Mouse (Mus musculus) heart, adult 11 months (tissue): ENCODE measurements at regions not wholly inside any gene's neighbourhood (a gene's known extent, or its start where the extent isn't known, plus 50 kb on each side); places are given as distances from the start of the nearest gene placed in this dataset.

Experiments used
- DNase-seq: peaks from one replicate; pipeline ENCODE4 v3.0.0; 2022

DNA sequence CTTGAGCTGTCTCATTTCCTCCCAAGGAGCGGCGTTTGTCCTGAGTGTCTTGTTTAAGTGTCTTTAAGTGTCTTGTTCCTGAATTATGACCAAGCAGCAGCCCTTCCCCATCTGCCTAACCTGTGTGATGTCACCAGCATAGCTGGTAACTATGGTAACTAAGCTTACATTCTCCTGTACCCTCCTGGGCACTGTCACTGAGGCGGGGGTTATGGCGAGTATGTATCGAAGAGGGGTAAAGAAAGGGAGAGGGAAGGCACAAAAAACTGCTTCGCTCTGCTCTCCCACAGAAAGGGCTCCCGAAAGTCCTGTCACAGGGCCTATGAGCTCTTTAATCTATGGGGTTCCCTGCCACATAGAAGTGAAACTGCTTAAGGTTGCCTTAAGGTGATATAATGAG, 89.6 kb downstream of the Ppp4r2 start:
- DNase-seq = peak; percentile 61

DNA sequence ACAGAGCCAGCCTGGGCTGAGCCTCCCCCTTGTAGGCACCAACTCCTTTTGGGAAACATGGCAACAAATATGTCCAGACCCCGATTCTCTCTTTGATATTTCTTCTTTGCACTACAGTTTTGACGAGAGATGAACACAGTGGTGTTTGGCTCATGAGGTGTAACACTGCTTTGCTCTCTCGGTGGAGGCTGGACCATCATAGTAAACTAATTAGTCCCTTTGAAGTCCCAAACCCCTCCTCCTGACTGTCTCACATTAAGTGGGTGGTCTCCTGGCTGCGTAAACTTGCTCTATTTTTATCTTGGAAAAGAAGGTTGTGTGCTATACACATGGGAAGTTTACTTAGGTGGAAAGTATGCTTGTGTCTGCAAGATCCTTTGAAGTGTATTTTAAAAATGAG, 90.3 kb downstream of the Ppp4r2 start:
- peak; percentile 23 for DNase-seq

DNA sequence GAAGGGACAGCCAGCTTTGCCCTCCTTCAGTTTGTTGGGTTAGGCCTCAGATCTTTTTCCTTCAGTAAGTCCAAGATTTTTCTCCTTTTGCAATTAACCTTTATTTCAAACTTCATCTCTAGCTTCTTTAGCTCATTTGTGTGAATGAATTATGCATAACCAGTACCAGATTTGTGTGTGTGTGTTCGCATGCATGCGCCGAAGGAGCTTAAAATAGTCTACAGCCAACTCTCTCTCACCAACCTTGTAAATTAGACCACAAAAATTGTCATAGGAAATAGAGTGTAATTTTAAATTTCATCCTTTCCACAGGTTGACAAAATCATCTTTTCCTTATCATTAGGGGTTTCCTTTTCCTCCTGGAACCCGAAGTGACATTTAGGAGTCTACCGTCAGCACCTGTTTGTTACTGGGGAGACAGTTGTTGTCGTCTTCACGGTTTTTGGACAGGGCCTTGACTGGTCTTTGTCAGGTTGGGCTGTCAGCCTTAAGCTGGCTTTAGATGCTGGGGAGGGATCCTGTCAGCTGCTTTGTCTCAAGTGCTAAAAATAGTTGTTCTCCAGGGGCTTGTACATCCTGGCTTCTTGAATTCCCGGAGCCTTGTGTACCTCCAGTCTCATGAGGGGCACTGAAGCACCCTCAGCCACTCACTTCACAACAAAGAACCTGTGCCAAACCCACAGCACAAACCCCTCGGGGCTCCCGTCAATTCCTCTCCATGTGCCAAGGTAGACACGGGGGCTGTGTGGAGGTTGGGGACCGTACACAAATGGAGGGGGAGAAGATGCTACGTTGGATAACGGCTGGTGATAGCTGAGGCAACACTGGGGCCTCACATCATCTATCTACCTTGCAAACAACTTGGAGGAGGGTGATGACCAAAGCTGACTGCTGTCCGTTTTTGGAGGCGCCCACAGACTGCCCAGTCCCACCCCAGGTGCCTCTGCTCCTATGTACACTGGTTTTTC, 95.7 kb downstream of the Ppp4r2 start:
- peak; percentile 86 for DNase-seq

DNA sequence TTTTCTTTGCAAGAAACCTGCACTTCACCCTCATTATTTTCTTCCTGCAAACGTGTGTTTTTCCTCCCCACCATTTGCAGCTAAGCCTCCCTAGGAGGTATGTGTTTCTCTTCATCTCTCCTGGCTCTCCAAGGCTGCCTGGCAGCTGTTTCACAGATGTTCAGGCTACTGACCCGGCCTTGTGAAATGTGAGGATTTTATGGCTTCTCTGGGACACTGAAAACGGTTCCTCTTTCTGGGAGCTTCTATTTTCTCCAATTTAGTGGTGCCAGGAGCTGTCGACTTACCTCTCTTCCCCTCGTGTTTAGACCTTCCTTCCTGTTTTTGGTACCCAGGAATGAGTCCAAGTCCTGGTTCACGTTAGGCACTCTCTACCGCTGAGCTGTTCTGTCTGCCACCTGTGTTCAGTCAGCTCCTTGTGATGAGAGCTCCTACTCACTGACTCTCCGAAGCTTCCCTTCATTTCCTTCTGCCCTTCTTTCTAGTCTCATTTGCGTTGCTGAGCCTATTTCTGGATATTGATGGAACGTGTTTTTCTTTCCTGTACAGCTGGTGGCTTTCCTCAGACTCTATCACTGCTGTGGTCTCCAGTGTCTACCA, 96.4 kb downstream of the Ppp4r2 start:
- DNase-seq = peak; percentile 88

DNA sequence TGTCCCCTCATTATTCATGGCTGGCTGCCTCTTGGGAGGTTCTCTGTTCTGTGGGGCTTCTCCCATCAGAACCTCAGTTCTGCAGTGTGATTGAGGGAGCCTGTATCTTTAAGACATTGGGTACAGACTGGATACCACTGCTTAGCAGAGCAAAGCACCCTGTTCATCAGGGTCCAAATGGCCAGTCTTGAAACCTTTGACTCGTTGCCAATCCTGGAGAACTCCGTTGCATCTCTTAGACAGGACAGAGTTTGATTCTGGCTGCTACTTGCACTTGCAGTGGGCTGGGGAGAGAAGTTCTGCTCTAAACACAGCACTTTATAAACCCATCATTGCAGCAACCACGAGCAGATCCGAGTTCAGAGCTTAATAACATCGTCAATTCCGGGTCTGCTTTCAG, 97.3 kb downstream of the Ppp4r2 start:
- peak; percentile 55 for DNase-seq

DNA sequence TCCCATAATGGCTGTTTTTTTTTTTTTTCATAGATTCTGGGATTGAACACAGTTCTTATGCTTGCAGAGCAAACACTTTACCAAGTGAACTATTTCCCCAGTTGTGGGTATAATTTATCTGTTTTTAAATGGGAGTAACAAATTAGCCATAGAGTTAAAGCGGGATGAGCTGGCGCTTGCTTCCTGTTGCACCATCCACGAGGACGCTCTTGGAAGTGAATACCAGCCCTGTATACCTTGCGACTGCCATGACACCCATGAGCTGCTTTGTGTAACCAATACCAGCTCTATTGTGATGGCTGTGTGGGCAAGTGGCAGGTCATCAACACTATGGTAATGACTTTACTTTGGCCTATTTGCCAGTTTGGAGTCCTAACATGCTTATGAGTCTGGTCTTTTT, 101.0 kb downstream of the Ppp4r2 start:
- peak; percentile 64 for DNase-seq

DNA sequence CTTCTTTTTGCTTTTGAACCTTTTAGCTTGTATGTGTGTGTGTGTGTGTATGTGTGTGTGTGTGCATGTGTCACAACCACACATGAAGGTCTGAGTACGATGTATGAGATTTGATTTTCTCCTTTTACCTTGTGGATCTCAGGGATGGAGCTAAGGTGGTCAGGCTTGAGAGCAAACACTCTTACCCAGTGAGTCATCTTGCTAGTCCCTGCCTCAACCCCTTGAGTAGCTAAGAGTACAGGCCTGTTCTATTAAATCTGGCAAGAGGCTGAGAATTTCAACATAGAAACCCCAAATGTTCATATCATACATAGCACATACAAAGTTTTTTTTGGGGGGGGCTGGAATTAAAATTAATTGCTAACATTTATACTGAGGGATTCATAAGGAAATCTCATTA, 104.4 kb downstream of the Ppp4r2 start:
- DNase-seq = no peak

DNA sequence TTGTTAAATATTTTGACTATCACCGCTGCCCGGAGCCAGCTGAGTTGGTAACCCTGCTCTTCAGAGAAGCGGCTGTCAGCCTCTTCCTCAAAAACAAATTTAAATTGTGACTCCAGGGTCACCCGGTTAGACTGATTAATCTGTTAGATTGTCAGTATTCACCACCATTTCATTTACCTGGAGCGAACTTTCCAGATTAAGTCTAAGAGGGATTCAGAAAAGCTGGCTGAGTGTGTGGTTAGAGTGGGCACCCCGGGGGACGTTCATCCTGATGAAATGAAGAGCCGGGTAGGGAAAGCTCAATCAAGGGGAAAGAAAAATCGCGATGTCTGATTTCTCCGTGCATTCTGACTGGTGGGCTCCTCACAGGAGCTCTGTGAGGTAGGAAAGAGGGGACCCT, 105.0 kb downstream of the Ppp4r2 start:
- peak; percentile 77 for DNase-seq

DNA sequence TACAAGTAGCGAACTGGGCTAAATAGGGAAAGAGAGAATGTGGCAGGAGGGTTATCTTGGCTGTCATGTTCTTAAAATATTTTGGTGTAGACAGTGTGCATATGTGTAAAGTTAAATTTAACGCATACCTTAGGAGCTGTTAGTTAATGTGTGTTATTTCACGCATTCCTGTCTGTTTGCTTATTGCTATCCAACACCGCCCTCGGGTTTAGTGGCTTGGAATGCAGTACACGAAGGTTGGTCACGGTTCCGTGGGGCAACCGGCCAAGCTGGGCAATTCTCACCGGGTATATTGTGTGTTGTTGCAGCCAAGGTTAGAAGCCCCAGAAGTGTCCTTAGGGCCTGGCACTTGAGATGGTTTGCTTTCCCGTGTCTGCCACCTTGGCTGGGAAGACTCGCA, 105.6 kb downstream of the Ppp4r2 start:
- DNase-seq = peak; percentile 71

DNA sequence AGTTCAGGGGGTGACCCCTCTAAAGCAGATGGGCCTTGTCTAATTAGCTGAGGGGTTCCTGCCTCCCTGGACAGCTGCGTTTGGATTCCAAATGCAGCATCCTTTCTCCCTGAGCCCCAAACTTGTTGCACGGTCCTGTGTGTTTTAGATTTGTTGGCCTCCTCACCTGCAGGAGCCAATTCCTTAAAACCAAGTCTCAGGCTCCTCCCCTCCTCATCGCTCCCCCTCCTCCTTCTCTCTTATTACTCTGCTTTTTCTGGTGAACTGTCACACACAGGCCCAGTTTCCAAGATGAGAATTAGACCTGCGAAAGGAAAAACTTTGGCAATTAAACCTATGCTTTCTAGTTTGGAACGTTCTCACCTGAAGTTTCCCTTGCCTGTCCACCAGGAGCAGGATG, 106.3 kb downstream of the Ppp4r2 start:
- DNase-seq = peak; percentile 60

DNA sequence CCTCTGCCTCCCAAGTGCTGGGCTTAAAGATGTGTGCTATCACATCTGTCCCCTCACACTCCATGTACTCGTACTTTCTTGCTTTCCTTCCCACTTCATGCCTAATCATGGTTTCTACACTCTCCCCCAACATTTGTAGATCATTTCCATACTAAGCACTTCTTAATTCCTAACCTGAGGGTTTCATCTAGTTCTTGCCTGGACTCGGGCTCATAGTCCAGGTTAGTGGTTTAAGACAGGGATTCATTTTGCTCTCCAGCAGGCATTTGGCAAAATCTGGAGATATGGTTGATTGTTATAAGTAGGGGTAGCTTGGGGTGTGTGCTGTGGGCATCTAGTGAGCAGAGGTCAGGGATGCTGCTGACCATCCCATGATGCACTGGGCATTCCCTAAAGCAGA, 108.3 kb downstream of the Ppp4r2 start:
- no peak for DNase-seq

DNA sequence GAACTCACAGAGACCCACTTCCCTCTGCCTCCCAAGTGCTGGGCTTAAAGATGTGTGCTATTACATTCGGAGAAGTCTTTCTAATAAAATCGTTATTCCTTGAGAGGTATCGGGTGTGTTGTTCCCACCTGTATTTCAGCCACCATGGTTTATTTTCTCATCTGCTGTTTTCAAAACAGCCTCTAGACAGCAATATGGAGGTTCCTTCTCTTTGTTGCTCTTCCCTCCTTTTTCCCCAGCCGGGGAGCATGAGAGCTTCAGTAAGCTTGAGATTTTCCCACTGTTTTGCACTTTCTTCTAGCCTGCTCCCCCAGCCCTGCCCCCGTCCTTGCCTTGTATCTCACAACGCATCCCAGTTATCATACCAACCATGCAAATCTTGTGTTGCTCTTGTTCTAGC, 109.5 kb downstream of the Ppp4r2 start:
- DNase-seq = peak; percentile 55

DNA sequence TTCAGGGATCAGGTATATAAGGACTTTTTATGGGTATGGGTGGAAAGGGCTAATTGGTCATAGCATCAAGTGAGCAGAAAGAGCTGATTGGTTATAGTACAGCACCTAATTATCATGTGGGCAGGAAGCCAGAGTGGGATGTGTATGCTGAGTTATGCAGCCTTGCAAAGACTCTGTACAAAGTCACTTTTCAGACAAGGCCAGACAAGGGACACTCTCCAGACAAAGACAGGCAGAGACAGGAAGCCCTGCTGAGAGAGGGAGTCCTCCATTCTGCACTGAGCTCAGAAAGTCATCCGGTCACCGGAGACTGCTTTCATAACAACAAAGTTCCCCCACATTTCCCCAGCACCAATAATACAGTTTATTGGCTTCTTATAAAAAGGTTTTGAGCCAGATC, 112.4 kb downstream of the Ppp4r2 start:
- peak; percentile 44 for DNase-seq

DNA sequence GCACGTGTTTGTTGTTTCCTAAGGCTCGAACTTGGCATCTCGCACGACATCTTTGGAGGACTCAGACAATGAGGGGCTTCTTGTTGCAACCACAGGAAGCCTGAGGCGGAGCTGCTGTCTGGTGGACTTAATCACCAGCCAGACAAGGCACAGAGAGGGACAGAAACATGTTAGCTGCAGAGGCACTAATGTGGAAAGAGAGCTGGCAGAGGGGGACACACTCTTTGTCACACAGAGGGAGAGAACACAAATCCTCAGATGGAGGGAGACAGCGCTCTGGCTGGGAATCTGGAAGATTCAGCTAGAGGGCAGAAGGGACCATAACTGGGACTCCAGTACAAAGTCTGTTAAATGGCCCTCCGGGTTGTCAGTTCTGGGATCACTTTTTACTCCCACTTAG, 114.9 kb downstream of the Ppp4r2 start:
- DNase-seq = peak; percentile 62

DNA sequence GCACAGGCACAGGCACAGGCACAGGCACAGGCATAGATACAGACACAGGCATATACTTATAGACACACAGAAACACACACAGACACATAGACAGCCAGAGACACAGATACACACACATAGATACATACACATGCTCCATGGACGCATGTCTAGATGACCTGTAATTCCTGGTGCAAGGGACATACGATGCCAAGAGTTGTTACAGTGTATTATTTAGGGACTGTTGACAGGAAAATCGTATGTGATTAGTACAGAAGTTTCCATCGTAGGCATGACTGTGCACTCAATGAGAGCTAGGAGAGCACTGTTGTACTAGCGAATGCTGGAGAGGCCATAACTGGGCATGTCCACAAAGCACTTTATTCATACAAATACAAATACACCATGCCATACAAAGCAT, 118.2 kb downstream of the Ppp4r2 start:
- peak; percentile 56 for DNase-seq

DNA sequence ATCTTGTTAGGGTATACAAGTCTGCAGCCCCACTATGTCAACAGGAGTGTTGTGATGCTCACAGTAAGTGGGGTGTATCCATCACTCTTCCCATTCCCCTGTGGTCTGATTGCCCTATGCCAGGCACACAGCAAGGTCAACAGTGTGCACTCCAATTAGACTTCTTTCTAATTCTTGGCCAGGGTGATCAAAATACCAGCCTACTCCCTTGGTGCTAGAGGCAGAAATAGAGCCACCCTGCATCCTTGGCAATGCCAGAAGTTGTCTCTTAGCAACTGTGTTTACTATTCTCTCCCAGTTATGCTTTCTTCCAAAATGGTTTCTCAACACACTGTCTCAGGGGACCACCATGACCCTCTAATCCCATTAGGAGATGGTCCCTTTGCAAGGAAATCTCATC, 119.0 kb downstream of the Ppp4r2 start:
- DNase-seq = peak; percentile 68

DNA sequence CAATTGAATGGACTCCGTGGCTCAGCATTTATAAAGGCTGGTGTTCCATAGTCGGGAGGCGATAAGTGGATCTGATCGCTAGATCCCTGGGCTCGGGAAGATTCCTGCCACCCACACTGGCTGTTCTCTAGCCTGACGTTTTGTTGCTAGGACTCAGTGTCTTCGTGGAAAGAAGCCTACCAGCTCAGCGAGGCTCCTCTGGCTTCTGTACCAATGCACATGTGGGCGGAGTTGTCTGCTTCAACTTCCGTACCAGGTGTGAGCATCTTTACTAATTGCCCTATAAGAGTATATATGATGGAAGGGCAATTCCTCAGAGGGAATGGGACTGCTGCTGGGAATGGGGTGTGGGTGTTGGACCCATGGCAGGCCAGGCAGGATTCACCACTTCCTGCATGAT, 121.1 kb downstream of the Ppp4r2 start:
- DNase-seq = peak; percentile 76

DNA sequence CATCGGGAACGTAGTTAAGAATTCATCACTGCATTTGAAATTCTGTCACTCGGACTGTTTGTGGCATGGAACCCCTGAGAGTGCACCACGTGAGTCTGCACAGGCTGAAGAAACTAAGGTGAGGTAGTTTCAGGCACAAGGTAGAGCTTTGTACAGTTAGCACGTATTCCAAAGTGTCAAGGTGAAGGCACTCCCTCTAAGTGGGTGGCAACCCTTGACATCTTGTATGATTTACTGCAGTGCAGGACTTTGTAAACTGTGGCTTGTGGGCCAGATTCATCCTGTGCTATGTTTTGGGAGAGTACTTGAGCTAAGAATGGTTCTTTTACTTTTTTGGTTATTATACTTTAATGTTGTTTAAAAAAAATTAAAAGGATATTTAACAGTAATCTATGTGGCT, 133.1 kb downstream of the Ppp4r2 start:
- DNase-seq = peak; percentile 60

DNA sequence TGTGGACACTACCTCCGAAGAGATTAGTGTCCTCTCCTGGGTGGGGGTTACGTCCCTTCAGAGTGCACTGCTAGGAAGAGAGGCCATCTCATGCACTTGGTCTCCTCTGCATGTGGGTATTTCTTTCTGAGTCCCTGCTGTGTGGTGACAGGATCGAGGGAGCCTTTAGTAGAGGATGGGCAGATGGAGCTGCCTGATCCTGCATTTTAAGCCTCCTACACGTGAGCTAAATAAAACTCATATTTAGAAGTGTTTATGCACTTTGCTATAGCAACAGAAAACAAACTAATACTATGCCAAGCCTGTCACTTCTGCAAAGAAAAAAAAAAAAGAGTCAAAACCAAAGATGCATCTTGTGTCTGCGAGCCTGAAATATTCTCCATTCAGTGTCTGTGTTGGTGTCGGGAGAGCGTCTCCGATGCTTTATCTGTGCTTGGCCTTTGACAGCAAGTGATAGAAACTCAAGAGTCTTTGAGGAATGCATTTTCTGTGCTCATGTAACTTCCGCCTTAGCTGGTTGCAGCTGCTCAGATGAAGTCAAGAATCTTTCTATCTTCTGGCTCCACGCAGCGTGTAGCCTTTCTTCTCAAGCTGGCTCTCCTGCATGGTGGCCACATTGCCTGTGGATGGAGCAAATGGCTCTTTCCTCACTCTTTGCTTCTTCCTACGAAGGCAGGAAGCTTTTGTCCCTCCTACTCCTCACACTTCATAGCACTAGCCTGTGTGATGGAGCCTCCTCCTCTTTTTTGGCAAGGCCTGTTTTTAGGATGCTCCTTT, 134.8 kb downstream of the Ppp4r2 start:
- peak; percentile 42 for DNase-seq

DNA sequence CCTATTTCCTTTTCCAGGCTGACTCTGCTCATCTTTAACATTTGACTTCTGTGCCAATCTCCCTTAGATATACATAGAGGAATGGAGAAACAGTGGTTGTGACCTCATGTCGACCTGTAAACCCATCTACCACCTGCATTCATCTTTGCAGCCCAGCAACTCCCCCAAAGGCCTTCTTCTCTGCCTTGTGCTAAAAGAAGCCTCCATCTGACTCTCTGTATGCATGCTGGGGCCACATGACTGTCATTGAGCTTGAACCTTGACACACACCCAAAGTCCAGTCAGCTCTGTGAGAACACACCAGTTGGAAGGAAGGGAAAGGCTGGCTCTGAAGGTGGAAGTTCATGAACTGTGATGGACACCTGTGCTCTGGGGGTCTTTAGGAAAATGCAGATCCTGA, 135.5 kb downstream of the Ppp4r2 start:
- peak; percentile 27 for DNase-seq

DNA sequence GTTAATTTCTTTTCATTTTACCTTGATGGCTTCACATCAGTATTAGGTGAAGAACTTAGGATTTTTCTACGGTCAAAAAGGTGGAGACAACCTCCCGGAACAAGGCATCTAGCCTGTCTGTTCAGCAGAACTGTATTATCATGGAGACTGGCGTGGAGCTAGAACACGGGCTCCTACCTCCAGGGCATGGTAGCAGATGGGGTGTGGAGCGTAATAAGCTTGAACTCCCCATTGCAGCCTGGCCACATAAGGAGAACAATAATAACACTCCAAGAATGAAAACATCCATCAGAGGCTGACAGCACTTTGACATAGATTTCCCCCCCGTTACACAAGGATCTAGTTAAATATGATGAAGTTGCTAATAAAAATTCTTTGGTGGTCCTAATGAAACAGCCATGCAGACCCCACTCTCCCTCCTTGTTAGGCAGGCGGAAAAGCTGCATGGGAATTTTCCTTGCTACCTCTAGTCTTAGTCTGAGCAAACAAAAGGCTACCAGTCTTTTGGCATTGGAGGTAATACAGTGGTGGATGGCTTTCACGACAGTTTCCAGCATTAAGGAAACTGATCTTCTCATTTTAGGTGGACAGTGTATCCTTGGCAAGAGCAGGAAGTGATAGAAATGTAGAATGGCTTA, 137.5 kb downstream of the Ppp4r2 start:
- DNase-seq = peak; percentile 57

DNA sequence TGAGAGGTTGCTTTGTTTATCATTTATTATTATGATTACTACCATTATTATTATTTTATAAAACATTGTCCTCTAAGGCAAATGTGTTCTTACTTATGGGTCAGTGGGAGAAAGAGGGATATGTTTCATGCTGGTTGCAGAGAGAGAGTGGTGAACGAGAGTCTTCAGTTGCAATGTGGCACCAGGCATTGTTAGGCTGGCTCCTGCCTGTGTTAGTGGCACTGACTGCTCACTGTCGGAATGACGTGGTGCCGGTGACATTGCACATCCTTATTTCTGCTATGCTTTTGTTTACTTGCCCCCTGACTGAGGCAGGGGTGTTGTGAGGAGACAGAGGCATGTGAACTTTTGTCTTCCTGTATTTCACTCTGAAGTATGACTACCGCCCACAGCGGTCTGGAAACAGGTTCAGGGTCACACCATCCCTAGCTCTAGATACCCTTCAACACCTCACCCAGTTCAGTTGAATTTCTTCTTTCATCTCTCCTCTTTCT, 138.1 kb downstream of the Ppp4r2 start:
- DNase-seq = peak; percentile 74
